Mouse (Mus musculus) embryonic facial prominence, embryonic 11.5 days (tissue): ENCODE results near the gene Lcmt2. TPM values are rescaled to one million over a fixed set of nuclear protein-coding genes. Genes with fewer than 3 reads are reported as not detected.
A peak's percentile ranks its signal among the peaks of the same experiment; 100 is the strongest.

Experiments
- ATAC-seq: fragments of 200-750 bp; cut with Nextera tagmentation; replicated peaks from 2 replicates; pipeline ENCODE4 v1.8.0; 2017; ENCODE audit warnings: low read depth; ENCODE audit not compliant: insufficient number of reproducible peaks, low FRiP score, low TSS enrichment
- DNase-seq: peaks from one replicate; pipeline ENCODE4 v3.0.0-alpha.2; 2015; ENCODE audit warnings: low spot score
- H3K27ac ChIP-seq: fragments of 300-500 bp; sonication (generic); replicated peaks from 2 replicates; pipeline ENCODE4 v1.5.1; 2014; ENCODE audit warnings: mild to moderate bottlenecking, low read depth, low read length, control low read depth
- H3K27me3 ChIP-seq: fragments of 300-500 bp; sonication (generic); 2 replicates; pipeline ENCODE4 v1.6.1; 2014; ENCODE audit warnings: mild to moderate bottlenecking, low read length, moderate library complexity, mixed read lengths; ENCODE audit not compliant: control insufficient read depth, insufficient read depth
- H3K36me3 ChIP-seq: fragments of 300-500 bp; sonication (generic); replicated peaks from 2 replicates; pipeline ENCODE4 v1.6.1; 2014; ENCODE audit warnings: low read depth, mild to moderate bottlenecking, low read length, moderate library complexity, mixed read lengths; ENCODE audit not compliant: control insufficient read depth, insufficient read depth
- H3K4me1 ChIP-seq: fragments of 300-500 bp; sonication (generic); 2 replicates; pipeline ENCODE4 v1.6.1; 2014; ENCODE audit warnings: low read length, mixed read lengths; ENCODE audit not compliant: control insufficient read depth, insufficient read depth
- H3K4me2 ChIP-seq: fragments of 300-500 bp; sonication (generic); 2 replicates; pipeline ENCODE4 v1.6.1; 2014; ENCODE audit warnings: low read depth, mild to moderate bottlenecking, control low read depth, low read length, moderate library complexity
- H3K4me3 ChIP-seq: fragments of 300-500 bp; sonication (generic); 2 replicates; pipeline ENCODE4 v1.5.1; 2014; ENCODE audit warnings: low read depth, low read length, control low read depth
- H3K9ac ChIP-seq: fragments of 300-500 bp; sonication (generic); replicated peaks from 2 replicates; pipeline ENCODE4 v1.6.1; 2014; ENCODE audit warnings: mild to moderate bottlenecking, control low read depth, low read length
- H3K9me3 ChIP-seq: fragments of 300-500 bp; sonication (generic); replicated peaks from 2 replicates; pipeline ENCODE4 v1.6.1; 2016; ENCODE audit warnings: mild to moderate bottlenecking, low read length, inconsistent platforms, mixed read lengths; ENCODE audit not compliant: control insufficient read depth
- WGBS: fragments of 180-500 bp; shearing (Covaris S2); extraction: QIAGEN DNeasy Blood & Tissue Kit; methylation state at CpG from one replicate; pipeline ENCODE4 v1.1.7; 2014; 5-methylcytosine and 5-hydroxymethylcytosine counted together
- polyA plus RNA-seq: library from polyadenylated mRNA; unstranded; fragments of >200 nt; fragmentation: Nextera tagmentation; extraction: Ambion mirVana; gene quantifications from 2 replicates; pipeline ENCODE4 v1.2.1, GENCODE M21; 2014

Gene Lcmt2
- polyA plus RNA-seq, 1 experiment from 2014 or later, result 25.2 TPM

DNA sequence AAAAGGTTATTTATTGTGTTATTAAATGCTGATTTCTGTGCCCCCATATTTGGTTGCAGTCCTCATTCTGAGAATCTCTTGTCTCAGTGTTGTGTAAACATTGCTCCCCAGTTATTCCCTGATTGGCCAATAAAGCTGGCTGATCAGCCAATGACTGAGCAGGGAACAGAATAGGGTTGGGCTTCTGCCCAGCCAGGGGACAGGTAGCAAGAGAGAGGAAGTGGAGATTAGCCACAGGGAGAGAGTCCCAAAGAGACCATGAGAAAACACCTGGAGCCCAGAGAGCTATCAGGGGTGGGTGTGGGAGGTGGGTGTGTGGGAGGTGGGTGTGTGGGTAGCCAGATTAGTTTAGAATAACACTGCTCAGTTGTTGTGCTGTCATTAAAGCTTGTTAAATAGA, 34.5 kb downstream of the Lcmt2 start:
- Histone ChIP-seq H3K9ac (no peak overlapping the region), H3K9me3 (no peaks in the 10 kb centered on the region), H3K27me3 (no peaks in the 10 kb centered on the region), H3K4me3 (no peak overlapping the region), H3K4me2 (no peak overlapping the region), H3K4me1 (no peaks in the 10 kb centered on the region), H3K27ac (no peak overlapping the region), H3K36me3 (no peaks in the 10 kb centered on the region)
- ATAC-seq, result no peak
- DNase-seq, result no peak

DNA sequence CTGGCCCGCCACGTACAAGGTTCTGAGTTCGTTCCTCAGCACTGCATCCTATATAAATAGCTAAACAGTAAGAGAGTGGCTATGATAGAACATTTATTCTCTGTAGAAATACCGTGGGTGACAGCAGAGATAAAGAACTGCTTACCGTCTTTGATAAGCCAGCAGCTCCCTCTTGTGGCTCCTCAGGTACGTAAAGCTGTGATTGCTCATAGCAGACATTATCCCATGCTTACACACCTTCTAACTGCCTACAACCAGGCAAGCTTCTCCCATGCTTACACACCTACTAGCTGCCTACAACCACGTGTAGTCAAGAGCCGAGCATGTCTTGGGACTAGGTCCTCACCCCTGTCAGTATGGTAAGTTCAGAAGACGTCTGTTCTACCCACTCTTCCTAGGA, 38.4 kb downstream of the Lcmt2 start:
- H3K9ac ChIP-seq, result no peak overlapping the region
- H3K9me3 ChIP-seq, result no peaks in the 10 kb centered on the region
- ATAC-seq, result no peak
- no peaks in the 10 kb centered on the region for H3K36me3 ChIP-seq
- DNase-seq, result peak; percentile 72
- H3K4me3 ChIP-seq, result no peak overlapping the region
- H3K4me2 ChIP-seq, result no peak overlapping the region
- no peaks in the 10 kb centered on the region for H3K4me1 ChIP-seq
- 30% methylated on average over 9 of the region's 9 CpGs for WGBS
- no peak overlapping the region for H3K27ac ChIP-seq
- H3K27me3 ChIP-seq, result no peaks in the 10 kb centered on the region

DNA sequence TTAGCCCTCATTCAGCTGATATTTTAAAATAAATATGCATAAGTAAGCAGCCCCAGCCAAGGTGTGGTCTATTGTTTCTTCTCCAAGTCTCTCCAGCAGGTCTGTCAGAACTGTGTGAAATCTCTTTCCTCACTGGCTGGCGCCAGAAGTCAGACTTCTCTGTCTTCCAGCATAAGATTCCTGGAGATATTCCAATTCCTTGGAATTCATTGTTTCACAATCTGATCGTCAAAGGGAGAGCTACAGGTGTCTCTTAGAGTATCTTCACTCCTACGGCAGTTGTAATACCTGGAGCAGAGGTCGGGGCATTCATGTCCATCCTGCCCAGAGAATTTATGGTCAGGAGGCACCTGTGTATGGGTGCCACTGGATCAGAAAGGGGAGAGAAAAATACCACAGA, 50.7 kb downstream of the Lcmt2 start:
- no peak for DNase-seq
- Histone ChIP-seq H3K27ac (no peak overlapping the region), H3K9ac (no peak overlapping the region), H3K36me3 (no peaks in the 10 kb centered on the region), H3K4me2 (no peak overlapping the region), H3K9me3 (no peaks in the 10 kb centered on the region), H3K4me1 (no peaks in the 10 kb centered on the region), H3K4me3 (no peak overlapping the region), H3K27me3 (no peaks in the 10 kb centered on the region)
- ATAC-seq, result no peak
- 70% methylated on average over 4 of the region's 4 CpGs for WGBS

DNA sequence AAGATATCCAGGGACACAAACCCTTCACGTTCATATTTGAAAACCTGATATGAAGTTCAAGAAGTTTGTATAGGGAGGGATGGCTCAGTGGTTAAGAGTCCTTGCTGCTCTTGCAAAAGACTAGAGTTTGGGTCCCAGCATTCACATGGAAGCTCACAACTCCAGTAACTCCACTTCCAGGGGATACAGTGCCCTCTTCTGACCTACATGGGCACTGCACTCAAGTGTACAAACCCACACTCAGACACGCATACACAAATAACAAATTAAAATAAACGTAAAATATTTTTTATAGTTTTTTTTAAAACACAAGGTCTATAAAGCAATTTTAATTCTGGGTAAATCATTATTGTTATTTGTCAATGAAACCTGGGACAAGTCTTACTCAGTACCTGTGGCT, 51.9 kb downstream of the Lcmt2 start:
- no peak for ATAC-seq
- no peak for DNase-seq

DNA sequence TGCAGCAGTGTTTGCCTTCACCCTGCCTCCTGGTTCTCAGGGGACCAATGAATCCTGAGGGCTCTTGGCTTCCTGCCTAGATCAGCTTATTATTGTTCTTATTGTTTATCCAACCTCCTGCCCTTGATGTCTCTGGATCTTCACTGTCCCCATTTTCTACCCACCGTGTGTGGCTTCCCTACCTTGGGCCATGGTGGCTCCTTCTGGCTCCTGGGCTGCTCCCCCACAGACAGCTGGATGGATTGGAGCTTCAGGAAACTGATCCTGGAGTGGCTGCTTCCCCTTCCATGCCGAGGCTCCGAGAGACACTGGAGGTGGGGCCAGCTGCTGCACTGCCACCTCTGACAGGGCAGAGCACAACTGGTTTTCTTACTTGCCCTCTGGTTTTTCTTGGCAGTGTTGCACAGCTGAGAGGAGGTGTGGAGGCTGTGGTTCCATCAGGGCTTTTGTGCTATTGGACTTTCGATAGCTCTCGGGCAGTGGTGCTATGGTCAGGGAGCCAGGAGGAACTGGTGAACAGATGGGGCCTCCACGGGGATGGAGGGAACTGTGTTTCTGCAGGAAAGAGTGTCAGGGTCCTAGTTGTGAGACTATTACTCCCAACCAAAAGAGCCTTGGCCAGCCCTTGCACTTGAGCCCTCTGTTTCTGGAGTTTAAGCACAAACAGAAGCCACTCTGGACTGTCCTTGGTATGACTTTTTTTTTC, 54.8 kb downstream of the Lcmt2 start, which contains the start of gene Tgm5:
Gene Tgm5, minus strand, starts transcription at position 362 of the 706 bp plus-strand sequence.
- H3K4me1 ChIP-seq, result no peaks in the 10 kb centered on the region
- no peak within 1 kb of the TSS for H3K4me3 ChIP-seq
- no peaks in the 10 kb centered on the region for H3K9me3 ChIP-seq
- H3K9ac ChIP-seq, result no peak within 1 kb of the TSS
- no peak for DNase-seq
- H3K27me3 ChIP-seq, result no peaks in the 10 kb centered on the region
- H3K36me3 ChIP-seq, result no peaks in the 10 kb centered on the region
- WGBS, result 52% methylated on average over 6 of the region's 6 CpGs
- no peak for ATAC-seq
- H3K4me2 ChIP-seq, result no peak within 1 kb of the TSS
- no peak within 1 kb of the TSS for H3K27ac ChIP-seq

More for the DNA sequence above, 51.9 kb downstream of the Lcmt2 start:
- Histone ChIP-seq H3K27ac (no peak overlapping the region), H3K36me3 (no peaks in the 10 kb centered on the region), H3K4me2 (no peak overlapping the region), H3K4me1 (no peaks in the 10 kb centered on the region), H3K9me3 (no peaks in the 10 kb centered on the region), H3K27me3 (no peaks in the 10 kb centered on the region), H3K4me3 (no peak overlapping the region), H3K9ac (no peak overlapping the region)
- WGBS, result 89% methylated on average over 3 of the region's 3 CpGs

DNA sequence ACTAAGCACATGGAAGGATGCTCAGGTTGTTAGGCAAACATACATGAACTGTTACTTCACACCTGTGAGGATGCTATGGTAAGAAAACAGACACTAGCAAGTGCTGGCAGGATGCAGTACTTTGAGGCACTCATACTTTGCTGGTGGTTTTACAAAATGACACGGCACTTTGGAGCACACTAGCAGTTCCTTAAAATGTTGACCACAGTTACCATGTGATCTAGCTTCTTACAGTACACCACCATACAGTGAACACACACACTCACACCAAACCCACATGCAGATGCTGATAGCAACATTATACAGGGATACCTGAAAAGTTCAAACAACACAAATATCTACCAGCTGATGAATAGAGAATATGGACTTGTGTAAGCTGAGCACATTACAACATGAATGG, 57.8 kb downstream of the Lcmt2 start:
- no peaks in the 10 kb centered on the region for H3K4me1 ChIP-seq
- H3K36me3 ChIP-seq, result no peaks in the 10 kb centered on the region
- ATAC-seq (no peak), DNase-seq (no peak)
- no peak overlapping the region for H3K27ac ChIP-seq
- H3K4me2 ChIP-seq, result no peak overlapping the region
- no peak overlapping the region for H3K9ac ChIP-seq
- H3K4me3 ChIP-seq, result no peak overlapping the region
- no peaks in the 10 kb centered on the region for H3K27me3 ChIP-seq
- 85% methylated on average over 1 of the region's 1 CpGs for WGBS
- H3K9me3 ChIP-seq, result no peaks in the 10 kb centered on the region

Other genes with a start within 250 kb of the Lcmt2 start
- gene Ubr1, start 169.9 kb downstream of the Lcmt2 start, polyA plus RNA-seq, result 17.9 and 24.0 TPM in 2 replicates
- gene Tmem62, start 163.6 kb downstream of the Lcmt2 start, polyA plus RNA-seq, result 2.1 and 2.8 TPM in 2 replicates
- 33.3 and 40.9 TPM in 2 replicates for gene Ccndbp1, start 132.2 kb downstream of the Lcmt2 start, polyA plus RNA-seq
- gene Epb42, start 103.6 kb downstream of the Lcmt2 start, polyA plus RNA-seq, result 6.5 and 6.7 TPM in 2 replicates
- not detected in 2 replicates for gene Tgm5, start 54.8 kb downstream of the Lcmt2 start, polyA plus RNA-seq
- gene Tgm7, start 30.9 kb downstream of the Lcmt2 start, polyA plus RNA-seq, result not detected in 2 replicates
- 28.2 and 29.0 TPM in 2 replicates for gene Adal, start 225 bp downstream of the Lcmt2 start, polyA plus RNA-seq
- 60.7 and 65.1 TPM in 2 replicates for gene Tubgcp4, start 30.0 kb upstream of the Lcmt2 start, polyA plus RNA-seq
- gene Zscan29, start 30.5 kb upstream of the Lcmt2 start, polyA plus RNA-seq, result 10.2 and 13.6 TPM in 2 replicates
- gene Trp53bp1, start 130.8 kb upstream of the Lcmt2 start, polyA plus RNA-seq, result 84.7 and 88.7 TPM in 2 replicates
- gene Map1a, start 148.9 kb upstream of the Lcmt2 start, polyA plus RNA-seq, result 4.0 and 4.8 TPM in 2 replicates
- gene Ppip5k1, start 214.7 kb upstream of the Lcmt2 start, polyA plus RNA-seq, result 6.9 and 8.3 TPM in 2 replicates
- 9.7 and 12.6 TPM in 2 replicates for gene Ckmt1, start 217.1 kb upstream of the Lcmt2 start, polyA plus RNA-seq
- gene Strc, start 246.5 kb upstream of the Lcmt2 start, polyA plus RNA-seq, result not detected in 2 replicates